In the genomic region with DNA sequence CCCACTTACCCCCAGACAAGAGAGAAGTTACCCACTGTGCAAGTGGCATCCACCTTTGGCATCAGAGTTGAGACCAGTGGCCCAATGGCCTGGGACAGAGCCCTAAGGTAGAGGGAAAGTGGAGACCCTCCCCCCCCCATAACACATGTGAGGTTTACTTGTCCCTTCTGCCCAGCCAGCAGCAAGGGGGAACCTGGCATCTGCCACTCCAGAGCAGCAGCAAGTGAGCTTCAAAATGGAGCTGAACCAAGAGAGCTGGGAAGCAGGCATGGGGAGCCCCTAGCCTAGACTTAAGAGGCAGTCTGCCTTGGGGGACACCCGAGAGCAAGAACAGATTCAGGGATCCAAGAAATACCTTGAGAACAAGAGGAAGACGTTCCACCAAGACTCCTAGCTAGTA, we compare ENCODE assay signal across 21 mouse cellular contexts.
DNase-seq lines count a peak whose midpoint lies in the region; ATAC-seq and TF ChIP-seq lines count a peak whose summit lies in the region.
"Had no signal": no experiment of that assay in that cellular context is flagged by ENCODE, and none has a peak within 500 bp of the region (broad histone marks: within the 10 kb centered on the region; RNA-seq: fewer than 3 reads in every experiment).

No protein-coding gene starts in this region.

- TF ChIP-seq CTCF in midbrain, postnatal 0 days (IDR thresholded peaks at IDR 0.05): no peak

- H3K27me3 ChIP-seq in midbrain, embryonic 13.5 days: 0 out of 2 replicates have a peak, but pooled peaks cover 5% of the 10 kb centered on the region
- no peaks in the 10 kb centered on the region for H3K27me3 ChIP-seq in midbrain, postnatal 0 days (ENCODE audit: insufficient read depth, low read length)
- H3K27me3 ChIP-seq in forebrain, embryonic 16.5 days (replicated peaks; ENCODE audit: control insufficient read depth, insufficient read depth, low read length): no peaks in the 10 kb centered on the region
- H3K27me3 ChIP-seq in neural tube, embryonic 14.5 days (ENCODE audit: control insufficient read depth, insufficient read depth, low read length): no peaks in the 10 kb centered on the region
- H3K27me3 ChIP-seq: CH12.LX had no signal

- H3K4me2 ChIP-seq in midbrain, embryonic 13.5 days (replicated peaks): no peak overlapping the region
- H3K4me2 ChIP-seq in midbrain, postnatal 0 days (ENCODE audit: low read depth, low read length, poor library complexity, severe bottlenecking): no peak overlapping the region
- H3K4me2 ChIP-seq in forebrain, embryonic 16.5 days (ENCODE audit: low read length): no peak overlapping the region
- no peak overlapping the region for H3K4me2 ChIP-seq in neural tube, embryonic 14.5 days (ENCODE audit: low read depth, low read length)
- H3K4me2 ChIP-seq: liver, embryonic 11.5 days had no signal

- 91% methylated on average over 2 of the region's 2 CpGs for WGBS in midbrain, embryonic 13.5 days
- 84% methylated on average over 2 of the region's 2 CpGs for WGBS in midbrain, postnatal 0 days
- 69% methylated on average over 2 of the region's 2 CpGs for WGBS in forebrain, embryonic 16.5 days
- WGBS in neural tube, embryonic 14.5 days: 78% methylated on average over 2 of the region's 2 CpGs

- no peak overlapping the region for H3K4me3 ChIP-seq in midbrain, embryonic 13.5 days (replicated peaks)
- no peak overlapping the region for H3K4me3 ChIP-seq in midbrain, postnatal 0 days (ENCODE audit: low read depth, low read length)
- no peak overlapping the region for H3K4me3 ChIP-seq in forebrain, embryonic 16.5 days (replicated peaks; ENCODE audit: low read length)
- H3K4me3 ChIP-seq in neural tube, embryonic 14.5 days (ENCODE audit: low read depth, low read length): no peak overlapping the region
- H3K4me3 ChIP-seq: megakaryocyte, embryonic 14.5 days had no signal

- H3K27ac ChIP-seq in midbrain, embryonic 13.5 days: peak overlapping the region; percentile 63
- H3K27ac ChIP-seq in midbrain, postnatal 0 days (ENCODE audit: low read depth, low read length): no peak overlapping the region
- H3K27ac ChIP-seq in forebrain, embryonic 16.5 days (ENCODE audit: low read length): peak overlapping the region; percentile 98
- peak overlapping the region; percentile 18; the same call in 1 of the 2 replicates for H3K27ac ChIP-seq in neural tube, embryonic 14.5 days (ENCODE audit: low read depth, low read length)
- H3K27ac ChIP-seq: left cerebral cortex, adult 2 months had no signal

- H3K4me1 ChIP-seq in midbrain, embryonic 13.5 days (replicated peaks): peaks cover 43% of the 10 kb centered on the region
- H3K4me1 ChIP-seq in midbrain, postnatal 0 days (ENCODE audit: insufficient read depth, low read length): no peaks in the 10 kb centered on the region; the same call in 1 of the 2 replicates
- peaks cover 46% of the 10 kb centered on the region for H3K4me1 ChIP-seq in forebrain, embryonic 16.5 days (replicated peaks; ENCODE audit: control insufficient read depth, insufficient read depth, low read length)
- H3K4me1 ChIP-seq in neural tube, embryonic 14.5 days (ENCODE audit: control insufficient read depth, insufficient read depth, low read length): peaks cover 31% of the 10 kb centered on the region

- no peak overlapping the region for H3K9ac ChIP-seq in midbrain, embryonic 13.5 days (replicated peaks)
- no peak overlapping the region for H3K9ac ChIP-seq in midbrain, postnatal 0 days (replicated peaks; ENCODE audit: low read length, poor library complexity, severe bottlenecking)
- no peak overlapping the region for H3K9ac ChIP-seq in forebrain, embryonic 16.5 days (replicated peaks; ENCODE audit: low read depth, low read length)
- H3K9ac ChIP-seq in neural tube, embryonic 14.5 days (replicated peaks; ENCODE audit: low read depth, low read length): no peak overlapping the region

- peak; percentile 59 to 69 for DNase-seq in cerebellum, postnatal 10 days
- no peak for DNase-seq in midbrain, postnatal 0 days (ENCODE audit: low spot score)
- DNase-seq: adrenal gland, postnatal 14 days; gastrocnemius, postnatal 10 days; heart, adult 11 months; heart, postnatal 4 days; kidney, postnatal 36 days; lung, adult 18-20 months; lung, postnatal 14 days; retina, postnatal 1 day; thymus, adult 2 months had no signal

- 0 out of 2 replicates have a peak, but pooled peaks cover 3% of the 10 kb centered on the region for H3K36me3 ChIP-seq in midbrain, embryonic 13.5 days
- H3K36me3 ChIP-seq in midbrain, postnatal 0 days (ENCODE audit: insufficient read depth, low read length): no peaks in the 10 kb centered on the region
- H3K36me3 ChIP-seq in forebrain, embryonic 16.5 days (ENCODE audit: control insufficient read depth, insufficient read depth): no peaks in the 10 kb centered on the region
- no peaks in the 10 kb centered on the region for H3K36me3 ChIP-seq in neural tube, embryonic 14.5 days (ENCODE audit: control insufficient read depth, insufficient read depth, low read length)

- no peaks in the 10 kb centered on the region for H3K9me3 ChIP-seq in midbrain, embryonic 13.5 days
- no peaks in the 10 kb centered on the region for H3K9me3 ChIP-seq in midbrain, postnatal 0 days (ENCODE audit: low read length)
- no peaks in the 10 kb centered on the region for H3K9me3 ChIP-seq in forebrain, embryonic 16.5 days (ENCODE audit: control insufficient read depth, low read length)
- no peaks in the 10 kb centered on the region for H3K9me3 ChIP-seq in neural tube, embryonic 14.5 days (ENCODE audit: control insufficient read depth, low read length)
- H3K9me3 ChIP-seq: megakaryocyte, embryonic 14.5 days had no signal

- no peak for ATAC-seq in cerebellum, adult (ENCODE audit: insufficient number of reproducible peaks, low FRiP score, low TSS enrichment)
- no peak for ATAC-seq in midbrain, embryonic 13.5 days
- ATAC-seq in midbrain, postnatal 0 days (ENCODE audit: low FRiP score): no peak
- peak; percentile 5; the same call in 1 of the 2 replicates for ATAC-seq in forebrain, embryonic 16.5 days
- ATAC-seq in neural tube, embryonic 14.5 days (ENCODE audit: low read depth): no peak
- no peak for ATAC-seq in erythroblast, adult 5-6 weeks (replicated peaks; ENCODE audit: low FRiP score, poor library complexity, severe bottlenecking)
- ATAC-seq: intestine, embryonic 16.5 days had no signal
